Mouse (Mus musculus) CD4-positive, CD25-positive, alpha-beta regulatory T cell, adult 2 months (primary cell): Measurements from ENCODE around the gene Ctdspl.

Source experiments
- DNase-seq: peaks from one replicate; pipeline ENCODE4 v3.0.0-alpha.2; 2012; ENCODE audit warnings: low read depth, low spot score

Ctdspl gene

DNA sequence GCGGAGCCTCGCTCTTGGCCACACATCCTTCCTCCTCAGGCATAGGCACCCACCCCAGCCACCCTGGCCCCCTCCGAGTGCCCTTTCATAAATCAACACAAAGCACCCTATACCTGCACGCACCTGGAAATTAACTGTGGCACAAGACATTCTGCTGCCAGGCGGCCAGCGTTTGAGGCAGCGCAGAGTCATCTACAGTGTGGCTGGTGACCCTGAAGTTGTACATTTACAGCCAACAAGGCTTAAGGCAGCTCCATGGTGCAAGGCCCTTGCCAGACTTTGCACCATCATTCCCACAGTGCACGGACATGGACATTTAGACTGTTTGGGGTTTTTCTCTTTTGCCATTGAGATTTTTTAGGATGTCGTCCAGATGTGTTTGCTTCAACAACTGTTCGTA is 134.4 kb downstream of the Ctdspl start:
- no peak for DNase-seq

DNA sequence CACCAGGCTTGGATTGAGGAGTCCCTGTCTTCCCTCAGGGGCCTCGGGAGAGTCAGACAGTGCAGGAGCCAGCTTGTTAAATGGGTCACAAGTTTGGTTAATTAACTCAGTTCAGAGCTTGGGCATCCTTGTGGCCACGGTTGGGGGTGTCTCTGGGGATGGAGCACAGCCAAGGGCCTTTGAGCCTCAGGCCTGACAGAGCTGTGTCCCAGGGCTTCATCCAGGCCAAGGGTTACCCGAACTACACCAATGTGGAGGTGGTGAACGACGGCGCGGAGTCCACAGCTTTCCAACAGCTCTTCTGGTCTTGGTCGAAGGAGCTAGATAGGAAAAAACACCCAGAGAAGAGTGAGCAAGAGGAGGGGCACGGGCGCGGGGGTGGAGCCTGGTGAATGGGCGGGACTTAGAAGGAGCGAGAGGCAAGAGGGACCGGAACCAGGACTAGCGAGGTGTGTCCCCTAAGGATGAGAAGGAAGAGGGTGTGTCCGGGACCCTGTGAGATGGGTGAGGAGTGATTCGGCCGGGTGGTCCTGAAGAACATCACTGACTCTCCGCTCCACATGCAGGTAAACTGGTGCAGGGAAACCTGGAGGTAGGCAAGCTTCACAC is 136.9 kb downstream of the Ctdspl start:
- peak; percentile 52 for DNase-seq

- peak; percentile 15 for DNase-seq
Measured at GRCm38 (mm10) chr9:119064296-119064695, 138.0 kb downstream of the Ctdspl start.

- peak; percentile 74 for DNase-seq
Measured at GRCm38 (mm10) chr9:119067601-119068000, 141.3 kb downstream of the Ctdspl start.

DNA sequence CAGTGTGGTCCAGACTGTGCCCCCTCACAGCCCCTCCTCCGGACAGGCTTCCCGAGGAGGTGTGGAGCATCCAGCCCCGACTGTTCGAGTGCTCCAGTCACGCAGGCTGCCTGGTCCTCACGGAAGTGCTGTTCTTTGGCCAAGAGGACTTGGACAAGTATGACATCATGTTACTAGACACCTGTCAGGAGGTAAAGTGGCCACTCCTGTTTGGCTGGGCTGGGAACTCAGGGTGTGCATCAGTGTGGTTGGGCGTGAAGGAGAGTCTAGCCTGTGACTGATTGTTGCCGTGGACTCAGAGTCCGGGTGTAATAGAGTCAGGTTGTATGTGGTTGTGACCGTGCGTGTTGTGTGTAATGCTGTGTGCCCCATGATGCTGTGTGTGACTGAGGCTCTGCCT is 142.0 kb downstream of the Ctdspl start:
- no peak for DNase-seq

GRCm38 (mm10) chr9:119070173-119070825 is 144.0 kb downstream of the Ctdspl start:
- DNase-seq = no peak

DNA sequence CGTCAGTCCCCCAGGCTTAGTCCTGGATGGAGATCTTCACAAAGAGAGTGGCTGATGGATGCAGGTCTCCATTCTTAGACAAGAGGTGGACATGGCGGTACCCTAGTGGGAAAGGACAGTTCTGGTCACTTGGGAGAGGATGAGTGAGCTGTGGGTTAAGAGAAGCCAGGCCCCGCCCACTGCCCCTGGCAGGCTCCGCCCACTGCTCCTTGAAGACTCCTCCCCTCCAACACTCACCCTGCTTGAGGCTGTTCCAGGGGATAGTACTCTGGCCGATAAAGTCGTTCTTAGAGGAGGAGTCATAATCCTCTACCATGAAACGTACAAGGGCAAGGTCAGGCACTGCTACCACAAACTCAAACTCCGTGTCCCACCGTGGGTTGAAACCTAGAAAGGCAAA is 145.5 kb downstream of the Ctdspl start:
- DNase-seq = no peak

DNA sequence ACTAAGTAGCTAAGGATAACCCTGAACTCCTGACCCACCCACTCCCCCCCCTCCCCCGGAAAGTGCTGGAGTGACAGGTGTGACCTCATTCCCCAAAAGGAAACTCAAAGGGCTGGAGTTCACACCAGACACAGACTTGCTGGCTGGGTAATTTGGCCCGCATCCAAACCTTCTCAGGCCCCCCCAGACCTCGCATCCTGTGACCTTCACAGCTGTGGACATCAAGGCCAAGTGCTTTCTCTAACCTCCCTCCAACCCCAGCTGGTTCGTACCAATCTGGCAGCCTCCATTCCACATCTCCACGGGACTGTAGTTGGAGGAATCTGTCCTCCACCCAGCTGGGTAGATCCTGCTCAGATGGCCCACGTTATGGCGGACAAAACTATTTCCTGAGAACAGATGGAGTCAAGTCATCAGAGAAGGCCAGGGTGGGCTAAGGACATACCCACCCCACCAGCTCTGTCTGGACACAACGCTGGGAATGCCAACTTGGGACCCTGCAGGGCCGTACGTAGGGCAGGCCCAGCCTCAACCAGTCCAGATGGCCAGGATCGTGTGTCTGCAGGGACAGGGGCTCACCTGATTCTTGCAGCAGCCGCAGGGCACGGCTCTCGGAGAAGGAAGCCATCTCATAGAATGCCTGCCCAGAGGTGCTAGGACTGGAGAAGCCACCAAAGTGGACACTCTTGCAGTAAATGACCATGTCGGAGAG is 147.1 kb downstream of the Ctdspl start:
- DNase-seq = no peak

DNA sequence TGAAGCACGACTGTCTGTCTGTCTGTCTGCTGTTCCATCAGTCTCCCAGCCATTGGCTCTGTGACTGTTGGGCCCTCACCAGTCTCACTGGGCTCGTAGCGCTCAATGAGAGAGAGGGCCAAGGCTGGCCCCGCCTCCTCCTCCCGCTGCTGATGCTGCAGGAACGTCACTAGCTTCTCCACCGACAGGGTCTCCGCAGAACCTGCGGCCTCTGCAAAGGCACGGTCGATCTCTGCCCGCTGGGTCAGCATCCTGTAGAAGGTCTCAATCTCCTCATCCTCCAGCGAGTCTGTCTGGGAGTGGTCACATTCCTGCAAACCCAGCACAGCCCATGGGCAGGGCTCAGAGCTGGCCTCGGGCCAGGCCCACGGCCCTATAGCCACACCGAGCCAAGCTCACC is 149.4 kb downstream of the Ctdspl start:
- DNase-seq = no peak

DNA sequence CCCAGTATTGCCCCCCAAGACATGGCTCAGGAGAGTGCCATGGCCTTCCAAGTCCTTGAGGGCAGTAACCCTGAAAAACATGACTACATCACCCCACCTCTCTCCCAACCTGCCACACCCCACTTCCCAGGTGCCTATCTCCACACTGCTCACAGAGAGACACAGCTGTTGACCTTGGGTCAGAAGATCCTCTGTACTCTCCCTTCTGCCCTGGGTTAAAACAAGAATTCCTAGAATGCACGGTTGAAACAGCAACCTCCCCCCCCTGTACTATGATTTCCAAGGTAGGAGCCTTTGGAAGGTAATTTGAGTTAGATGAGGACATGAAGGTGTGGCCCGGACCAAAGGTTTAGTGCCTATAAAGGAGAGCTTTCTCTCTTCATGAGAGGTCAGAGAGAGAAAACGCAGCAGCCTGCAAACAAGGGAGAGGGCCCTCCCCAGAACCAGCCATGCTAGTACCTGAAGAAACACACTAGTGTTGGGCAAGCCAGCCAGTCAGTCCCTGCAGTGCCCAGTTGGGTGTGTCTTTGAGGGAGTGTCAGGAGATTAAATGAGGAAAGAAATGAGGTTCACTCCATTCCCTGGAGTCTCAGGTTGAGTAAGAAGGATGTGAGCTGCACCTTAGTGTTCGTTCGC is 153.9 kb downstream of the Ctdspl start:
- DNase-seq = no peak

DNA sequence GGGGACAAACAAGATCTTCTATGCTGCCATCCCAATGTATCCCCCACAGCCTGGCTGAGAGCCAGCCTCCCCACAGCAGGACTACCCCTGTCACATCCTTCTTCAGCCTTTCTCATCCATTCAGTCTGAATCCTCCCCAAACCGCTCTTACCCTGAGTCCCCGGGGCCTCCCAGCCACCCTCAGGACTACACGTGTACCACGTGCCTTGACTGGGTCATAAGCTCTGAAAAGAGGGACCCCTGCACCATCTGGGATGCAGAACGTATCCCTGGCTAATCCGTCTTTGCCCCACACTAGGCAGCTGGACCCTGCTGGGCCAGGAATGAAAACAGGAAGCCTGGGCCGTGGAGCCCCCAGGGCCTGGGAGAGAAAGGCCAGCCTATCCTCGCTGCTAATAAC is 155.8 kb downstream of the Ctdspl start:
- no peak for DNase-seq

DNA sequence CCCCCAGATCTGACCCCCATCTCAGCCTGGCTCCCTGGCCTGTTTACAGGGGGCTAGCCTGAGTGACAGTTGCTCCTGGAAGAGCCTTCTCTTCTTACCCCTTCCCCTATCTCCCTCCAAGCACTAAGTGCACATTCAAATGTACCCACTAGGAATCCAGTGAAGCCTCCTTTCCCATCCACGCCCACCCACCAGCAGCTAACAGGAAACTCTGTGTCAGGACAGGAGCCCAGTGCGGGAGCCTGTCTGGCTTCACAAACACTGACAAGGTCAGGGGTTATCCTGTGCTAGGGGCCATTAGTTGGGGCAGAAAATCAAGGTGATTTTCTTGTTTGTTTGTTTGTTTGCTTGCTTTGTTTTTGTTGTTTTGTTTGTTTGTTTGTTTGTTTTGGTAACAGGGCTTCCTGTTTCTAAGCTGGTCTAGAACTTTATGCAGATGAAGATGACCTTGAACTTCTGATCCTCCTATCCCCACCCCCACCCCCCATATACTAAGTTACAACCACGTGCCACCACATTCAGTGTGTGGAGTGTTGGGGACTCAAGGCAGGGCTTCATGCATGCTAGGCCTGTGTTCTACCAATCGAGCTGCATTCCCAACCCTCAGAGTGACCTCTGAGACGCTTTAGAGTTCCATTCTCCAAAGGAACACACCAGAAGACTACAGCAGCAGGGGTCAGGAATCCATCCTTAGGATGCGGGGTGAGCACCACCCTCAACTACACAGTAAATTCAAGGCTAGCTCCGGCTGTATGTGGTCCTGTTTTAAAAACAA is 156.6 kb downstream of the Ctdspl start:
- DNase-seq = no peak

GRCm38 (mm10) chr9:119083966-119084365 is 157.7 kb downstream of the Ctdspl start:
- no peak for DNase-seq

DNA sequence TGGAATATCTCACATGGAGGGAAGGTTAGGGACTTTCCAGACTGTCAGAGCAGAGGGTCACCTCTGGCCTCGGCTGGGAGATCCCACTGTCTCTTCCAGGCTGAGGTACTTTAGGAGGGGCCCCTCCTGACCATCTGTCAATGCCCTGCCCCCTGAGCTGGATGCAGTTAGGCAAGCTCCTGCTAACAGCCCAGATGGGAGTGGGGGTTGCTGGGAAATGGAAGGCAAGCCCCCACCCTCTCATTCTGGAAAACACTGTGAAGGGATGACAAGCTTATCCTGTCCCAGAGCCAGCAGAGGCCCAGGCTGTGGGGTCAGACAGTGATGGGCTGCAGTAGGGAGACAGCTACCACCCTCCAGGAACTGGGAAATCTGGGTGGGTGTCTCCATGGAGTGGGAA is 160.2 kb downstream of the Ctdspl start:
- DNase-seq = no peak

DNA sequence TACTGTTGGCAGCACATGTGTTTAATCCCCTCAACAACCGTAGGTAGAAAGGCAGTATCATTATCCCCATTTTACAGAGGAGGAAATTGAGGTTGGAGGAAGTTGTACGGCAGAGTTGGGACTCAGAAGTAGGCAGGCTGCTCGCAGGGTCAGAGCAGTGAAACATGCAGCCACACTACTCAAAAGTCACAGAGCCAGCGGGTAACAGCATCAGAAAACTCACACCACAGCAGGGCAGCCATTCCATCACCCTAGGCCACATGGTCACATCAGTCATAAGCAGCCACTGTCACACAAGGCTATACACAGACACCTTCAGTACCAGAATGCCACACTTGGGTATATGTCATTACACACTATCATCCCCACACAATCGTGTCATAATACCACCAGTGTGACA is 161.1 kb downstream of the Ctdspl start:
- DNase-seq = no peak

DNA sequence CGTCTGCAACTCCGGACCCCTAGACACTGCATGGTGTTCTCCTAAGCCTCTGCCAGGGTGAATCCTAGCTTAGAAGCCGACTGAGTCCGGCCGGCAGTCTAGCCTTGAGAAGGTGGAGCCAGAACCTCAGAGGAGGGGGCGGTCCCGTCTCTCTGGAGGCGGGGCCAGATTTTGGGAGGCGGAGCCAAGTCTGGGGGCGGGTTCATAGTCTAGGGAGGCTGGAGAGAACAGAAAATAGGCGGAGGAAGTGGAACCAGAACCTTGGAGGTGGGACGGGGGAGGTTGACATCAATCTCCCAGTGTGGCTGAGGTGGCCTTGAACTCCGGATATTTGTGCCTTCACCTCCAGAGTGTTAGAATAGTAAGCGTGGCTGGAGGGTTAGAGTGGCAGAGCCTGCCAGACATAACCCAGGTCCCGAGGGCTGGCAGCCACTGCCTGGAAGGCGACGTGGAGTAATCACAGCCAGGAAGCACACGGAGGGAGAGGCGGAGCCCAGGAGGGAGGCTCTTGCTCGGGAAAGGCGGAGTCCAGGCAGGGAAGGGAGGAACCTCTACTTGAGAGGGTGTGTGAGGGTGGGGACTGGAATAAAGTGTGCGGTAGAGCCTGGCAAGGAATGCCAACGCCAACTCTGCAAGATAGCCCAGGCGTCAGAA is 162.0 kb downstream of the Ctdspl start:
- peak; percentile 68 for DNase-seq

DNA sequence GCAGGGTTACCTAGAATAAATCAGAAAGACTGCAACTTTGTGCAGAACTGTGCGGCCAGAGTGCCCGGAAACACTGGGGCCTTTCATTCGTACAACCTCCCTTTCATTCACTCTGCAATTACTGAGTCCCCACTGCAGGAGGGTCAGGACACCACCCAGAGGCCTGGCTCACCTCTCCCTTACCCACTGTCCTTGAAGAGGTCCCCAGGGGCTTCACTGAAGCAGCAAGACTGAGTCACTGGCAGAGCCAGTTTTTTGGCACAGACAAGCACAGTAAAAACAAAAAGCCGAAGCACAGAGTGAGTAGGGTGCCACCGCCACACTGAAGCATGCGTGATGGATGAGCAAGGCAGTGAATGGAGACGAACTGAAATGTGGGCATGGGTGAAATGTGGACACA is 163.2 kb downstream of the Ctdspl start:
- no peak for DNase-seq

DNA sequence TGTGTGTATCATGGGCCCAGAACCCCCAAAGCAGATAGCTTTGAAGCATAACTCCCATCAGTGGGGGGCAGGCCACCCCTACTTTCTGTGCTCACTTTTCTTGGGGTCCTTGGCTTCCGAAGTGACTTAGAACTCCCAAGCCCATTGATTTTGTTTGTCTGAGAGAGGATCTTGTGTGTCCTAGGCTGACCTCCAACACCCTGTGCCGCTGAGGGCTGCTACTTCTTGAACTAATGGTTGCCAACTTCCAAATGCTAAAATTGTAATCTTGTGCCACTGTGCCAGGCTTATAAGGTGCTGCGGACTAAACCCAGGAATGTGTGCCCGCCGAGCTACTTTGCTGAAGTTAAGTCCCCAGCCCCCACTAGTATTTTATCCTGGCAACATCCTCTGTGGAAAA is 164.2 kb downstream of the Ctdspl start:
- DNase-seq = no peak

GRCm38 (mm10) chr9:119091581-119092310 is 165.5 kb downstream of the Ctdspl start:
- DNase-seq = no peak
